Mouse (Mus musculus): ENCODE measurements around the gene Rfx8.

Gene Rfx8

DNA sequence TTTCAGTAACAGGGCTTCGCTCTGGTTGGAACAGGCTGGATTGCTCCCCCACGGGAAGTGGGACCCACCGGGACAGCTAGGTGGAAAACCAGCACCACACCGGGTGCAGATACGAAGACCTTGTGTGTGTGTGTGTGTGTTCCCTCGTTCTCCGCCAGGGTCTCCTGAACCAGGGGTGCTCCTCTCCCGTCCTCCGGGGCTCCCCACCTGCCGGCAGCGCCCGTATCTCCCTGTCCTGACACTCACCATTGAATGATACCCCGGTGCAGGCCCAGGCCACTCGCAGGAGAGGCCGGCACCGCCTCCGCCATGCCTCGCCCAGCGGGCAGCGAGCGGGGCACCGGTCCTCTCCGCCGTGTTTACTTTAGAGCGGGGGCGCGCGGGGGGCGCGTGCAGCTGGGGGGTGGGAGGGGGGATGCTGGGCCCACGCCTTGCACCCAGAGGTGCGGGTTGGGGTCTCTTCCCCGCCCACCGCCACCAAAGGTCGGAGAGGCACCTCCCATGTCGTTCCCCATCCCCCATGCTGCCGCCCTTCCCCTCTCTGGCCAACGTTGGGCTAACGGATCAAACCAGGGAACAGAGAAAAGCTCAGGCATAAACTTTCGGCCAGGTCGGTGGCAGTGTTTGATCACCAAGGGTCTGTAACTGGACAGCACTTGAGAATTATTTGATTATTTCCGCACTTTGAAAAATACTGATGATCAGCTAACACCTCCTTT is at the start of gene Rfx8:
TSS of gene Rfx8 (minus strand) at position 366 of the 719 bp plus-strand sequence.
- peak; percentile 15 for DNase-seq (ENCODE audit: low read depth, low spot score)

DNA sequence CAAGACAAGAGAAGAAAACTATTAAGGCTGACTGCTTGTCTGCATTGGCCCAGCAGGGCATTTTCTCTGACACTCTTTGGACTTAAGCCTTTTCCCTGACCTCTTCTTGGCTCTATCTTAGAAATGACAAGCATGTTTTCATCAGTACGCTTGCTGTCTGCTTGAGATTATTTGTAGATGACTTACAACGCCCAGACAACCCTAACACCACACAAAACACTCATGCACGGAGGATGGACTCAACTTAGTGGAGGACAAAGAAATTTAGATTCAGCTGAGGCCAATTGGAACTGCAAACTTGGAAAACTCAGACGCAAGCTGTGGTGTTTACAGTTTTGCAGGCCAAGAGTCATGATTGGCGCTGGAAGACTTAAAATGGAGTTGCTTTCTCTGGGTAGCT is 49.6 kb upstream of the Rfx8 start:
- DNase-seq (ENCODE audit: low read depth, low spot score), result no peak

DNA sequence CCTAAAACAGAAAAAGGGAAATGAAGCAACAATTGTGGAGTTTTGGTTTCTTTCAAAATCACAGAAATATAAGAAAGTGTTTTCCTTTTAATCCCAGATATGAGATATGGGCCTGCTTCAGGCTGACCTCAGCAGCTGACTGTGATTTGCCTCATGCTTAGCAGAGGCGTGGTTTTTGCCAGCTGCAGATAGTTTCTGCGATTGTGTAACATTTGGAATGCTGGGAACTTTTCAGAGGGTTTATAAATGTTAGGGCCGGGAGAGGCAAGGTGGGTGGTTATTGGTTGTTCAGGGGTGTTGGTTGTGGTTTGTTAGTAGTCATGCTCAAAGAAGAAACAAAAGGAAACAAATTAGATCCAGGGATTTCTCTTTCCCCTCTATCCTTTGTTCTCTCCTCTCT is 47.2 kb upstream of the Rfx8 start:
- no peak for DNase-seq (ENCODE audit: low read depth, low spot score)

DNA sequence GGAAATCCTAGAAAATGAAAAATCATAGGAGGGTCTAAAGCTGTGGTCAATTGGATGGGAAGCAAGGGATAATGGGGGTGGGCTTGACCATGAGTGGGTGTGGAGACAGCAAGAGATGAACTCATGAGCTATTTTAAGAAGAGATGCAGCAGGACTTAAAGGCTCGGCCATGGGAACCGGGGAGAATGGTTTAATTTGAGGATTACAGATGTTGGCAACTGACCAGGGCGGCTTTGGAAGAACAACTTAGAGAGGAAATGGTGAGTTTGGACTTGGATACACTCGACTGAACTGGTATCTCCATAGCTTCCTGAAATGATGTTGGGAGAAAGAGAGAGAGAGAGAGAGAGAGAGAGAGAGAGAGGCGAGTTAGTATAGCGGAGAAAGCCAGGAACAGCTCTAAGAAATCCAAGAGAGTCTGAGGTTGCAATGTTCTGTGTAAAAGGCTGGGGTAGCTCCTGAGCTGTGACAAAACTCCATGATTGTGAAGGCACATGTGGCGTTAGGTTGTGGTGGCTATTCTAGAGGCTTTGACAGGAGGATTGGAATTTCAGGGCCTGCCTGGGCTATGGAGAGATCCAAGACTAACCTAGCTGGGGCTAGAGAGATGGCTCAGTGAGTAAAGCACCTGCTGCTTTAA is 45.2 kb upstream of the Rfx8 start:
- no peak for DNase-seq (ENCODE audit: low read depth, low spot score)

DNA sequence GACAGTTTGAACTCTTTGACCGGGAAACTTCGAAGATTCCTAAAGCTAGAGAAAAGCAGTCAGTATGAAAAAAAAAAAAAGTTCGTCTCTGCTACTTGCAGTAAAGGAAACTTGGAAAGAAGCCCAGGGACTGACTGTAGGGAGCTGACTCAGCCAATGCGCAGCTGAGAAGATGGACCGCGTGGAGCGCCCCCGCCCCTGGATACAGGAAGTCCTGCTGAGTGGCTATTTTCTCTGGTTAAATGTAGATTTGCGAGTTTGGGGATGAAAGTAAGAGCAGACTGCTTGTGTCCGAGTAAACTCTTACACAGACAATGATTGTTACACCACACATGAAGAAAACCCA is 41.2 kb upstream of the Rfx8 start:
- peak; percentile 42 for DNase-seq (ENCODE audit: low read depth, low spot score)

DNA sequence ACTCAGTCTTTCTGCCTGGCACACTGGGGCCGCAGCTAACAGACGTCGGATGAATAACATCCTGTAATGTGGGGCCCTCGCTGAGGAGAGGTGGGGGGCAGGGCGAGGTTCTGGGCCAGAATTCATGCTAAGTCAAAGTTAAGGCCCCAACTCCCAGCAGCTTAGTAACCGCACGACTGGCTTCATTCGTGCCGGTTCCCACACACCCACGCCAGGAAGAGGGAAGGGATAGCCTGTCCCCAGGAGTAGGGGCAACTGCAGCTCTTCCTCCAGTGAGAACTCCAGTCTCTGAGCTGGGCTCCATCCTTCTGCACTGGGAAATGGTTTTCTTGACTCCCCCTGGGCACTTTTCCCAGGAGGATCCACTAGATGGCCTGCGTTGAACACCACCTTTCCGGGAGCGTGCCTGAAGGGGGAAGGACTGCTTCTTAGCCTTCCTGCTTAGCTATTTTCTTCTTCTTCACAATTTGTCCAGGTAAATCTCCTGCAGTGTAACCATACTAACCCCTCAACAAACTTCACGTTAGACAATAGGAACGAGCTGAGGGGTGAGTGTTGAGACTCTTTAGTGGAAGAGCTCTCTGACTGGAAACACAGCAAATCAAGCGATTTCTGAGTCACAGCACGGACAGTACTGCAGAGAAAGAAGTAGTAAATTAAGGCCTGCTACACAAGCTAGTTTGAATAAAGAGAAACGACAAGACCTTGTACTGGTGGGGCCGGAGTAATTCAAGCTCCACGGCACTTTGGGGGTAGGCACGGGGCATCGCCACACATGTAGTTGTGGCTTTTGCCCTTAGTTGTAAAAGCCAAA is 40.6 kb upstream of the Rfx8 start:
- peak; percentile 71 for DNase-seq (ENCODE audit: low read depth, low spot score)

DNA sequence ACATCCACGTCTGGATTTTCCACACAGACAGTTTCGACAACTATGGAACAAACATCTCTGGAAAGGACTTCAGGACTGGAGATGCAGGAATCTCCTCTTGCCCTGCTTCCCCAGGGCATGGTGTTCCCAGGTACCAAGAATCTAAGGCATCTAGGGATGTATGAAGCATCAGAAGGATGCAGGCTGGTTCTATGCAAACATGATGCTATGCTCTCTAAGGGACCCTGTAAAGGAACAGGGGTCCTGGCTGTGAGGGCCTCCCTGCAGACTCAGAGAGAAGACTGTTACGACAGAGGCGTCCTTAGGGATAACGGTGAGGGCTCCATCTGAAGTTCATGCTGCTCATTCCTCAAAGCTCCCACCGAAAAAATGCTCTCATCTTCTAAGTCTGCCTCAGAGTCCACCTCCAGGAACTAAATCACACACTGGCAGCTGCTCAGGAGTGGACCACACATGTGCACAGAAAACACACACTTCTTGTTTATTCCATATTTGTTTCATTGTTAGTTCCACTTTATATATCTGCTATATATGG is 39.5 kb upstream of the Rfx8 start:
- no peak for DNase-seq (ENCODE audit: low read depth, low spot score)

DNA sequence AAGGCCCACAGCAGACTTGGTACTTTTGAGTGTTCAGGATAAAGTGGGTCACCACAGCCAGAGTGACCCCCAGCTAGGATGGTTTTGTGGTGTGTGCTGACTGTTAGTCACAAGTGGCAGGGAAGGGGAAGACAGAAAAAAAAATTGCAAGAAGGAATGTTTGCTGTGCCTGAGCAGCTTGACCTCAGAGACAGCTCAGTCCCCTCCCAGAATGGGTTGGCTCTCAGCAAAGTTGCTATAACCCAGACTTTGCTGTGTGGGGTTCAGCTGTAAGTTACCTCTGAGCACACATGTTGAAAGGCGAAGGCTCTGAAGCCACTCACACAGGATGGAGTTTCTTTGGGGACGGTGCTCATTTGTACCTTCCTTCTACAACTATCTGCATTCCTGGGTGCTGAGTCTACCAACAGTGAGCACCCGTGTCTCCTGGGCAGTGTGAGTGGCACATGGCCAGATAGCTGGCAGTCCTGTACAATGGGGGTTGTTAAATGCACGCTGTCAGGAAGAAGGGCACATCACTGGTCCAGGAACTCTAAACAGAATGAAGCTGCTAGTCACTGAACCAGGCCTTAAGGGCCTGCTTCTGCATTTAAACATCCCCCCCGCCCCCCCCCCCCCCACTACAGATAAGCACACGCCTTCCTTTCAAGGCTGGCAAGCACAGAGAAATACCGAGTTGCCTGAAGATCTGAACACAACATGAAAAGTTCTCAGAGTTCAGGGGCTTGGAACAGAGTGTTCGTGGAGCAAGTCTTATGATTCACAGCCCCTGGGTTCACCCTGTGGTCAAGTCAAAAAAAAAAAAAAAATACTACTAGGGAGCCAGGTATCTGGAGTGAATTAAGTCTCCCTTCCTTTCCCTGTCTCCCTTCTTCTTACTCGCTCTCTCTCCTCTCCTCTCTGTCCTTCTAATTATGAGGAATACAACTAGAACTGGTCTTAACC is 38.7 kb upstream of the Rfx8 start:
- DNase-seq (ENCODE audit: low read depth, low spot score), result no peak

DNA sequence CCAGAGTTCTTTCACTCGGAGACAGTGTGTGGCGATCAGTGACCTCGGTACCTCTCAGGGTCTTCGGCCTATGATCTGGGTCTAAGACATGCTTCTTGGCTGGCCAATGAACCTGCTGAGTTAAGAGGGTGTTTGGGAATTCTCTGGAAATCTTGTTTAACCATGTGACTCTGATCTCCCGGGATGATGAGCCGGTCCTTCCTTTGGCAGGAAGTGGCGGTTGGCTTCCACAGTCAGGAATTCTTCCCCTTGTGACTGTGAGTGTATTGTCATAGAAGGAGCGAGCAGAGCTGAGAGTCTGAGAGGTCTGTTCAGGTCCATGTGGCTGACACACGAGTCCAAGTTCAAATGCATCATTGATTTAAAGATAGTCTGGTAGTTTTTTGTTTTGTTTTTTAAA is 37.4 kb upstream of the Rfx8 start:
- no peak for DNase-seq (ENCODE audit: low read depth, low spot score)

DNA sequence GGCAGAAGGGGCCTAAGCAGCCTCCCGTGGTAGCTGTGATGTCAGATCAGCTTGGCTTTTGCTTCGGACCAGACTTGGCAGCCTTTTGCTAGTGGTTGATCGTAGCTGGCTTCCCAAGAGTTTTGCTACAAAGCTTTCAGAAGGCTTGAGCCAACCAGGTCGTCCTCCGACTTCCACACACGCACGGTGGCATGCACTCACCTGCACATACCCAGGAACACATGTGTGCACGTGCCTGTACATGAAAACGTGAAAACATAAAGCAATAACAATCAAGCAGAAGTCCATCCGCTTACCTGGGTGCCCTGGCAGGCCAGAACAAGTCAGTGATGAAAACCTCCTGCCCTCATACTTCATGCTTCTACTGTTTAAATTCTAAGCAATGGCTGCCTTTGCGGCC is 36.2 kb upstream of the Rfx8 start:
- DNase-seq (ENCODE audit: low read depth, low spot score), result no peak

DNA sequence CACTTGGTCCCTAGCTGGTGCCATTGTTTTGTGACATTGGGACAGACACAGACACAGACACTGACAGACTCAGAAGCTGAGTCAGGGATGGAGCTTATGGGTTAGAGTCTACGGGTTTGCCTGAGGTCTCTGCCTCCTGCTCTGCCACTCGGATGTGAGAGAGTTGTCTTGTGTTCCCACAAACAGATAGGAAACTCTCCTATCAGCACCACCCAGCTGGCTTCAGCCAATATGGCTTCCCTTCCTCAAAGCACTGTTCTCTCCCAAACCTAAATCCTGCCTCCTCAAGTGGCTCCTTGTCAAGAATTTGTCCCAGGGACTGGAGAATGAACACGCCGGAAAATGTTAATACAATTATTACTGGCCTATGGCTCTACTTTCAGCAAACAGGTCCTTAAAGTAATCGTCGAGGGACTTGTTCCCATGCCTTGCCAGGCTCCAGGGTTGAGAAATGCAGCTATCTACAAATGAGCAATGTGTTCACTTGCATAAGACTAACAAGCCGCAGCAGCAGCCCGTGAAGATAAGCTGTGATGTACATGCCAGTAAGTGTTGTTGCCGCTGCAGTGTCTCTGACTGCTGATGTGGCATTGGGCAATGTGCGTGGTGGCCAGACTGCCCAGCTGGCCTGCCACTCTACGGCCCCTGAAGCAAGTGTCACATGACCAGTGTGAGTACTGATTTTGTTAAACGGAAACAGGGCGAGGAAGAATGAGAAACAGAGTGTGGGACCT is 33.6 kb upstream of the Rfx8 start:
- DNase-seq (ENCODE audit: low read depth, low spot score), result no peak

DNA sequence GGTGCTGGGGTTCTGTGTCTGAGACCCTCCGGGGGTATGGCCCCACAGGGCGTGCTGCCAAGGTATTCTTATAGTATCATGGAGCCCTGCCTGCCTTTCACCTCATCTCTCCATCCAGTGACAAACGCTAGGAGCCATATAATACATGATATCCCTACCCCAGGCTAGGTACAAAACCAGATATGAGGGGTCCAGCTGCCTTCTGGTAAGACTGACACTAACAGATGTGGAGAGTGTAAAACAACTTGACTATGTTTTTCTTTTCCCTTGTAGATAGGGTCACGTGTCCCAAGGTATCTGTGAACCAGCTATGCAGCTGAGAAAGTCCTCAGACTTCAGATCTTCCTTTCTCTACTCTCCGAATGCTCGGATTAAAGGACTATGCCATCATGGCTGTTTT is 30.7 kb upstream of the Rfx8 start:
- no peak for DNase-seq (ENCODE audit: low read depth, low spot score)

DNA sequence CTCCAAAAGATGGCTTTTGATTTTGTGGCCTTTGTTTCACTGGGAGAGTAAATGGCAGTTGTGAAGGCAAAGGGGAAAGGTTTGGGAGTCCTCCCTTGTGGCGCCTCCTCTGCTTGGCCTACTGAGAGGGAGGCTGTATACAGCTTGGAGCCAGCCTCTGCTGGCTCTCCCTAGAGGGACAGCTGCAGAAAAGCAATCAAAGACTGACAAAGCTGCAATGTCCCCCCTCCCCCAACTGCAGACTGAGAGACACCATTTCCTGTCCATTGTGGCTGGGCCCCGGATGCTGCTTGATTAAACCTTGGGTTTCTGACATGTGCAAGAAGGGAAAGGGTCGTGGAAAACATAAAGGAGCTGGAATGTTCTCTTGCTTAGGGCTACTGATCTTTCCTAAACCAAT is 28.9 kb upstream of the Rfx8 start:
- DNase-seq (ENCODE audit: low read depth, low spot score), result peak; percentile 61

DNA sequence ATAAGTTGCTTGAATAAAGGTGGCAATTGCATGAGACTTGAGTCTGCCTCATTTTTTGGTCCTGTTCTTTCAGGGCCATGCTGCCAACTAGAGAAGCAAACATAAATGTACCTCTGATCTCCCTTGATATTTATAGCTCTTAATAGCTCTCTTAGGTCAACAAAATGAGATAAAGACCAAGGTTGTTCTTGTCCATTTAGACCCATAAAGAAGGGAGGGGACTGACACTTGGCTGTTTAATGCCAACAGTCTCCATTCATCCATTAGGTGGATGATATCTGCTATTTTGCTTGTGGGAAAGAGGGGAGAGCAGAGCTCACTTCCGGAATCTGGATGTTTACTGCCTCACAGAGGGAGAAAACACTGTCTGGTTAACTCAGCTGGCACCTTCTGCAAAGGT is 28.4 kb upstream of the Rfx8 start:
- no peak for DNase-seq (ENCODE audit: low read depth, low spot score)

DNA sequence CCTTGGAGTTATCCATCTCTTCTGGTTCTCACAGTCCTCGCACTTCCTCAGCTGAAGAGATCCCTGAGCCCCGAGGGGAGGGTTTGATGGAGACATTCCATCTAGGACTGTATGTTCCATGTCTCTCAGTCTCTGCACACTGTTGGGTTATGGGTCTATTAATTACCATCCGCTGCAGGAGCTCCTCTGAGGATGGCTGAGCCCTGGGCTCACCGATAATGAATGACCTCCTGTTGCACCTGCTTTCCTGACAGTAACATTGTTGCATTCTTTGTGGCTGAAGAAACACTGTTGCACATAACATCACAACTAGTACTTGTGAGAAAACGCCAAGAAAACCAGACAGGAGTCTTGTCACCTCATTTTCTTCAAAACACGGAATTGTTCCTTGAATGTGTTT is 27.9 kb upstream of the Rfx8 start:
- DNase-seq (ENCODE audit: low read depth, low spot score), result no peak

DNA sequence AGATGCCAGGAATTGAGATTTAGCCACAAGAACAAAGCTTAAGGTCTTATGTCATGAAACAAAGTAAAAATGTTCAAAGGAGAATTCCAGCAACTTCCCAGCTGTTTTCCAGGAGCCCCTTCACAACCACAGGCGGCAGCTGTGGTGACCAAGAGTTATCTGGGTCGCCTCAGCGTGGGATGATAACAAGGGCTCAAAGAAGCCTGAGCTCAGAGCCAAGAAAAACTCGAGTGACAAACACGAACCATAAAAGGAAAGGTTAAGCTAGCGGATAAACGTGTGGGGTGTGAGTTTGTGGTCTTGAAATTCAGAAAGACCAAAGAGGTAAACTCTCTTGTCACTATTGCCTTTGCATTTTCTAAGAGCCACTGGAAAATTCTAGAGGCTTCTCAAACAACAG is 25.7 kb upstream of the Rfx8 start:
- DNase-seq (ENCODE audit: low read depth, low spot score), result peak; percentile 19

DNA sequence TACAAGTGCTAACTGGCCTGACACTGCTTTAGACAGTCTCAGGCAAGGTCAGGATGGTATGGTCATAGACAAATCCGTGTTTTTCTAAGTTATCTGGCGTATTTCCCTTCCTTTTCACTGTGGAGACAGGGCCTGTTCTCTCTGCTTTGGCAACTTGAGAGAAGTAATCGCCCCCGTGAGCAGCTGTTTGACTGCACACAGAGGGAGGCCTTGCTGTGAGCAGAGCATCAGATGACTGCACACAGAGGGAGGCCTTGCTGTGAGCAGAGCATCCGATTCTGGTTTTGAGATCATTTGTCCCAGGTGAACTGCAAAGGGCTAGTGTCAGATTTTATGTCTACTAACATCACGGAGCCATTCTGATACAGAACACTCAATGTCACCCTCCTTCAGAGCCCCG is 20.2 kb upstream of the Rfx8 start:
- DNase-seq (ENCODE audit: low read depth, low spot score), result no peak

DNA sequence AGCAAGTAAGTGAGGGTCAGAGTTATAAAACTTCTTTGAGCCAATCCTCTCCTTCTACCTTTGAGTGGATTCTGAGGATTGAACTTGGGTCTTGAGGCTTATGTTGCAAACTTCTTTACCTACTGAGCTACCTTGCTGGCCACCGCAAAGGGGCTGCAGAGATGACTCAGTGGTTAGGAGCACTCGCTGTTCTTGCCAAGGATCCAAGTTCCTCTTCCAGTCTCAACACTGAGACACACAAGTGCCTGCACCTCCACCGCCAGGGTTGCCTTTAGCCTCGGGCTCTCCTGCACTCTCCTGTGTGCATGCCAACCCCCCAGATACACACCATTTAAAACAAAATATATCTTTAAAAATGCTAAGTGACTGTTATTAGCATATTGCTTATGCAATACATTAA is 19.2 kb upstream of the Rfx8 start:
- DNase-seq (ENCODE audit: low read depth, low spot score), result no peak

DNA sequence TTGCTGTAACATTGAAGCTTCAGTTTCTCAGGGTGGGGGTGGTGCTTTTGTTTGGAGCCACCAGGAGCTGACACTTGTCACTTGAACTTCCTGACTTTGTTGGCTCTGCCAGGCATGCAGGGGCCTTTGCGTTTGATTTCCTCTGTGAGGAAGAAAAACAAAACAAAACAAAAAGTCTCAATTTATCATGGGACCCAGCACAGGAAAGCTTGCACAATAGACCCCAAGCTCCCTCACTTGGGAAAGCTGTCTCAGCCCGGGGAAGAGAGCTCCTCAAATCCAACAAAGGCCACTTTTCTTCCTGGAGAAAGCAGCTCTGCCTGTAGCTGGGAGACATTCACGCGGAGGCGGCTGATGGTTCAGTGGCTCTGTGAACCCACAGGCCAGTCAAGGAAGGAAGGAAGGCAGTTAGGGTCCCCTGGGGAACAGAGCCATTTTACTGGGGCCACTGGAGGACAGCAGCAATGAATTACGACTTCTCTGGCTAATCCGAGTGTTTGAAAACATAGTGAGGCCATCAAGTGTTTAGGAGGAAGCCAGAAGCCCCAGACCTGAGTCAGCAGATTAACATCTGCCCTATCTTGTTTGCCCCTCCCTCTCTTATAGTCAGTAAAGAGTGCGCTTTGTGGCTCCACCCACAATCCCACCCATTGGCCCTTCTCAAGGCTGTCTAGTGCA is 15.3 kb upstream of the Rfx8 start:
- DNase-seq (ENCODE audit: low read depth, low spot score), result peak; percentile 44

DNA sequence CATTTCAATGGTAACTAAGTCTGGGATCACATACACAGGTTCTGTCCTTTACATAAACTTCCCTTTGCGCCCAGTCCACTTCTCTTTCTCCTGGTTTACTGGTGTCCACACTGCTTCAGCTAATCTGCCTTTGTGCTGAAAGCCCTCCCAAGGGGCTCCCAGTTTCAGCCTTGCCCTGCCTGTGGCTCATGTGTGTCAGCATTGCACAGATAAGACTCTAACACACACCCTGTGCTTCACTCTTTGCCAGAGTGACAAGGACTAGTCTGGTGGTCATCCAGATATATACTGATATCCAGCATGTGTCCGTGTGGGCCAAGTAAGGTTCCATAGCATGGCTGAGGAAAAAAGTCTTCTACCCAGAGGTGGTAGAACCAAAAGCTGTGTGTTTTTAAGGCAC is 14.7 kb upstream of the Rfx8 start:
- no peak for DNase-seq (ENCODE audit: low read depth, low spot score)

Measured in CD4-positive, CD25-positive, alpha-beta regulatory T cell, adult 2 months (primary cell).